Mouse (Mus musculus) intestine, embryonic 14.5 days (tissue): Measurements from ENCODE around the gene Ndufa4l2. TPM values are rescaled to one million over a fixed set of nuclear protein-coding genes. Genes with fewer than 3 reads are reported as not detected.
A peak's percentile ranks its signal among the peaks of the same experiment; 100 is the strongest.

Experiments
- ATAC-seq: fragments of 200-750 bp; cut with Nextera tagmentation; replicated peaks from 2 replicates; pipeline ENCODE4 v1.8.0; 2017; ENCODE audit warnings: low read depth, moderate number of reproducible peaks, moderate TSS enrichment, moderate library complexity; ENCODE audit not compliant: low FRiP score, low TSS enrichment
- DNase-seq: peaks from one replicate; pipeline ENCODE4 v3.0.0-alpha.2; 2018; ENCODE audit warnings: low spot score
- H3K27ac ChIP-seq: fragments of 300-500 bp; sonication (generic); 2 replicates; pipeline ENCODE4 v1.5.1; 2014; ENCODE audit warnings: low read depth, mild to moderate bottlenecking, control low read depth
- H3K27me3 ChIP-seq: fragments of 300-500 bp; sonication (generic); replicated peaks from 2 replicates; pipeline ENCODE4 v1.6.1; 2014; ENCODE audit warnings: low read length, control low read depth; ENCODE audit not compliant: control insufficient read depth, insufficient read depth
- H3K36me3 ChIP-seq: fragments of 300-500 bp; sonication (generic); 2 replicates; pipeline ENCODE4 v1.6.1; 2014; ENCODE audit warnings: low read length, control low read depth; ENCODE audit not compliant: control insufficient read depth, insufficient read depth
- H3K4me1 ChIP-seq: fragments of 300-500 bp; sonication (generic); replicated peaks from 2 replicates; pipeline ENCODE4 v1.6.1; 2014; ENCODE audit warnings: low read length, control low read depth, mixed read lengths; ENCODE audit not compliant: control insufficient read depth, insufficient read depth
- H3K4me2 ChIP-seq: fragments of 300-500 bp; sonication (generic); 2 replicates; pipeline ENCODE4 v1.6.1; 2014; ENCODE audit warnings: low read length
- H3K4me3 ChIP-seq: fragments of 300-500 bp; sonication (generic); 2 replicates; pipeline ENCODE4 v1.5.1; 2014; ENCODE audit warnings: low read depth, low read length, control low read depth, mixed read lengths
- H3K9ac ChIP-seq: fragments of 300-500 bp; sonication (generic); 2 replicates; pipeline ENCODE4 v1.6.1; 2014; ENCODE audit warnings: mild to moderate bottlenecking, low read length
- H3K9me3 ChIP-seq: fragments of 300-500 bp; sonication (generic); 2 replicates; pipeline ENCODE4 v1.6.1; 2016; ENCODE audit warnings: low read length, control low read depth; ENCODE audit not compliant: control insufficient read depth
- WGBS: fragments of 180-500 bp; shearing (Covaris S2); extraction: QIAGEN DNeasy Blood & Tissue Kit; methylation state at CpG from one replicate; pipeline ENCODE4 v1.1.7; 2014; 5-methylcytosine and 5-hydroxymethylcytosine counted together
- polyA plus RNA-seq: library from polyadenylated mRNA; unstranded; fragments of >200 nt; fragmentation: Nextera tagmentation; extraction: Ambion mirVana; gene quantifications from 2 replicates; pipeline ENCODE4 v1.2.1, GENCODE M21; 2014

The Ndufa4l2 gene
- polyA plus RNA-seq, result 25.9 and 28.5 TPM in 2 replicates

DNA sequence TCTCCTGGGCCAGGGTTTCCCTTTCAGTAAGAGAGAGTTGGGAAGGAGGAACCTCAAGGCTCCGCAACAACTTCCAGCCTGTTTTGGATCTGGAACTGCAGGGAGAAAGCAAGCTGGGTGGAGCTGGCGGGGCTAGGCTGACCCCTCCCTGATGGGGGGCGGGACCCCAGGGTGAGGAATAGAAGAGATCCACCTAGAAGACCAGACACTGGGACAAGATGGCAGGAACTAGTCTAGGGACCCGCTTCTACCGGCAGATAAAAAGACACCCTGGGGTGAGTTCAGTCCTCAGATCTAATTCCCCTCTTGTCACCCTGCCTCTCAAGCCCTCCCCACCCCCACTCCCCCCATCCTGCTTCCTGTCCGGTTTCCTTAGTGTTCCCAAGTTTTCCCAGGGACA is at the start of gene Ndufa4l2:
Gene Ndufa4l2 (plus strand): TSS at position 204 of the 400 bp plus-strand sequence.
- H3K4me1 ChIP-seq, result peaks cover 33% of the 10 kb centered on the region
- H3K27me3 ChIP-seq, result peaks cover 63% of the 10 kb centered on the region
- no peak within 1 kb of the TSS for H3K9ac ChIP-seq
- H3K36me3 ChIP-seq, result peaks cover 22% of the 10 kb centered on the region
- H3K4me2 ChIP-seq, result peak within 1 kb of the TSS; percentile 93
- no peak for ATAC-seq
- DNase-seq, result no peak
- H3K27ac ChIP-seq, result no peak within 1 kb of the TSS
- WGBS, result 22% methylated on average over 6 of the region's 6 CpGs
- H3K9me3 ChIP-seq, result no peaks in the 10 kb centered on the region
- H3K4me3 ChIP-seq, result no peak within 1 kb of the TSS

DNA sequence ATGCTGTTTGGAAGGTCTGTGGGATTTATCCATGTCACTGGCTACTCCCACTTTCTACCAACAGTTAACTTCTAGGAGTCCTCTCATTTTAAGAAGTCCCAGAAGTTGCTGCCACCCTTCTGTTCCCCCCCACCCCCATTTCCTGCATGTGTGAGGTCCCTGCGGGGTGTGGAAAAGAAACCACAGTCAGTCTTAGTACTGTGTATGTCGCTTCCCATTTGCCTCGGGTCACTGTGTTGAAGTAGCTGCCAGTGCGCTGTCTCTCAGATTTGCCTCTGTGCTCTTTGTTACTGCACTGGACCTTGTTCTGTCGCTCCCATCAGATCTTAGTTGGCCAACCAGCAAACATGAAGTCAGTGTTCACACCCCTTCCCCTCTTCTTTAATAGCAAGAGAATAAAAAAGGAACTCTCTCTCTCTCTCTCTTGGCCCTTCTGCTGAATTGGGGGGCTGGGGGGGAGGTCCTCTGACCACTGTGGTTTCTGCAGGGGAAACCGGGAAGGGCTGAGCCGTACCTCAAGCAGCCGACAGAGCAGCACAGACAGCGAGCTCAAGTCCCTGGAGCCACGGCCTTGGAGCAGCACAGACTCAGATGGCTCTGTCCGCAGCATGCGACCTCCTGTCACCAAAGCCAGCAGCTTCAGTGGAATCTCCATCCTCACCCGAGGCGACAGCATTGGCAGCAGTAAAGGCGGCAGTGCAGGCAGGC is 43.3 kb upstream of the Ndufa4l2 start:
- no peak for DNase-seq
- Histone ChIP-seq H3K27ac (peak overlapping the region; percentile 55), H3K27me3 (no peaks in the 10 kb centered on the region), H3K4me1 (0 out of 2 replicates have a peak, but pooled peaks cover 5% of the 10 kb centered on the region), H3K9ac (no peak overlapping the region), H3K36me3 (peaks cover 42% of the 10 kb centered on the region), H3K4me3 (no peak overlapping the region), H3K9me3 (no peaks in the 10 kb centered on the region), H3K4me2 (no peak overlapping the region)
- WGBS, result 64% methylated on average over 15 of the region's 15 CpGs
- ATAC-seq, result no peak

DNA sequence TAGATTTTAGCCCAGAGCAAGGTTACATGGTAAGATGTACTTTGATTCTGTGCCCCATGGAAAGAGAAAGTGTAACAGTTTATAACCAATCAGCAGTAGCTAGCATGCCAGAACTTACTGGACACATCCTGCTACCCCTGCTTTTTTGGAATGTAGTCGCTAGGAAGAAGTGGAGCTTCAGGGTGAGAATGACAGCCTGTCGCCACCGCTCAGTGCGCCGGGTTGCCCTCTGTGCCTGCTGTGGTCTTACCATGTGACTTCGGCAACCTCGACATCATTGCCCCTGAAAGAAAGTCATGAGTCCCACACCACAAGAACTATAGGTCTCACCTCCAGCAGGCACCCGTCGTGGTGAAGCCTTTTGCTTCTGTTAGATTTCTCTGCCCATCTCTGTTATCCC is 42.0 kb upstream of the Ndufa4l2 start:
- ATAC-seq (no peak), DNase-seq (no peak)
- H3K4me3 ChIP-seq, result no peak overlapping the region
- H3K27ac ChIP-seq, result no peak overlapping the region
- H3K9me3 ChIP-seq, result no peaks in the 10 kb centered on the region
- no peaks in the 10 kb centered on the region for H3K27me3 ChIP-seq
- 86% methylated on average over 9 of the region's 9 CpGs for WGBS
- H3K4me1 ChIP-seq, result 0 out of 2 replicates have a peak, but pooled peaks cover 5% of the 10 kb centered on the region
- no peak overlapping the region for H3K9ac ChIP-seq
- no peak overlapping the region for H3K4me2 ChIP-seq
- peaks cover 48% of the 10 kb centered on the region for H3K36me3 ChIP-seq

DNA sequence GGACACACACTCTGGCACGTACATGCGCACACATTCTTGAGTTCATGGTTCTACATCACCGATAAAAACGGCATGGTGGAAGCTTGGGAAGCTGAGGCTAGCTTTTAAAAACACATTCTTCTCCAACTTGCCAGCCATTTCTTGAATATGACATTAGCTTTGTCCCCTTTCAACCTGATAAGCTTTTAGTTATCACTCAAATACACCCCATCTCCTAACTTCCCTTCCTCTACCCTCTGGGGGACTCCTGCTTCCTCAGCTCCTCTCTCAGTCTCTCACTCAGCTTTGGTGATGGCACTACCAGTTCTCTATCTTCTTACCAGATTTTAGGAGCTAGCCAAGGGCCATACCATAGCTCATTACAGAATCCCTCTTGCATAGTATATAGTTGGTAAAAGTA is 39.6 kb upstream of the Ndufa4l2 start:
- H3K4me1 ChIP-seq, result 0 out of 2 replicates have a peak, but pooled peaks cover 5% of the 10 kb centered on the region
- peaks cover 48% of the 10 kb centered on the region for H3K36me3 ChIP-seq
- H3K4me3 ChIP-seq, result no peak overlapping the region
- no peaks in the 10 kb centered on the region for H3K27me3 ChIP-seq
- ATAC-seq (no peak), DNase-seq (no peak)
- H3K9ac ChIP-seq, result no peak overlapping the region
- no peaks in the 10 kb centered on the region for H3K9me3 ChIP-seq
- H3K4me2 ChIP-seq, result no peak overlapping the region
- WGBS, result 96% methylated on average over 4 of the region's 4 CpGs
- no peak overlapping the region for H3K27ac ChIP-seq

- H3K27me3 ChIP-seq, result no peaks in the 10 kb centered on the region
- no peak overlapping the region for H3K9ac ChIP-seq
- no peak overlapping the region for H3K27ac ChIP-seq
- H3K4me3 ChIP-seq, result no peak overlapping the region
- no peaks in the 10 kb centered on the region for H3K9me3 ChIP-seq
- 90% methylated on average over 3 of the region's 3 CpGs for WGBS
- ATAC-seq (no peak), DNase-seq (no peak)
- H3K36me3 ChIP-seq, result peaks cover 45% of the 10 kb centered on the region
- no peaks in the 10 kb centered on the region for H3K4me1 ChIP-seq
- H3K4me2 ChIP-seq, result no peak overlapping the region
Observed at GRCm38 (mm10) chr10:127476541-127476940, 38.2 kb upstream of the Ndufa4l2 start.

DNA sequence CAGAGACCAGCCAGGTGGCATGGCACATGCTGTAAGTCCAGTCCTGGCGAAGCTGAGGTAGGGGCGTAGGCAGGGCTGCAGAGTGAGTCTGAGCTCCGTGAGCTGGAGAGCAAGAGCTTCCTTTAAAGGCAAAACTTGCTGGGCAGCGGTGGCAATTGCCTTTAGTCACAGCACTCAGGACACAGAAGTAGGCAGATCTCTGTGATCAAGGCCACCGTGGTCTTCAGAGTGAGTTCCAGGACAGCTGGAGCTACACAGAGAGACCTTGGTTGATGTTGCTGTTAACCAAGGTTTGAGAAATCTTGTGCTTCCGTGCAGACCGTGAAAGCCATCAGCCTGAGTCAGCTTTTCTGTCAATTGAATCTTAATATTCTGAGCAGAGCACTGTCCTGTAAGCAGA is 37.5 kb upstream of the Ndufa4l2 start:
- Histone ChIP-seq H3K9me3 (no peaks in the 10 kb centered on the region), H3K27me3 (no peaks in the 10 kb centered on the region), H3K4me2 (no peak overlapping the region), H3K4me1 (no peaks in the 10 kb centered on the region), H3K36me3 (peaks cover 42% of the 10 kb centered on the region), H3K27ac (no peak overlapping the region), H3K4me3 (no peak overlapping the region), H3K9ac (no peak overlapping the region)
- DNase-seq (no peak), ATAC-seq (no peak)
- WGBS, result 88% methylated on average over 7 of the region's 7 CpGs

- no peak overlapping the region for H3K27ac ChIP-seq
- no peak for DNase-seq
- H3K4me3 ChIP-seq, result no peak overlapping the region
- no peak for ATAC-seq
- no peaks in the 10 kb centered on the region for H3K4me1 ChIP-seq
- H3K9me3 ChIP-seq, result no peaks in the 10 kb centered on the region
- peaks cover 29% of the 10 kb centered on the region for H3K36me3 ChIP-seq
- WGBS, result 95% methylated on average over 4 of the region's 4 CpGs
- no peak overlapping the region for H3K4me2 ChIP-seq
- no peak overlapping the region for H3K9ac ChIP-seq
- no peaks in the 10 kb centered on the region for H3K27me3 ChIP-seq
Observed at GRCm38 (mm10) chr10:127479131-127479530, 35.6 kb upstream of the Ndufa4l2 start.

DNA sequence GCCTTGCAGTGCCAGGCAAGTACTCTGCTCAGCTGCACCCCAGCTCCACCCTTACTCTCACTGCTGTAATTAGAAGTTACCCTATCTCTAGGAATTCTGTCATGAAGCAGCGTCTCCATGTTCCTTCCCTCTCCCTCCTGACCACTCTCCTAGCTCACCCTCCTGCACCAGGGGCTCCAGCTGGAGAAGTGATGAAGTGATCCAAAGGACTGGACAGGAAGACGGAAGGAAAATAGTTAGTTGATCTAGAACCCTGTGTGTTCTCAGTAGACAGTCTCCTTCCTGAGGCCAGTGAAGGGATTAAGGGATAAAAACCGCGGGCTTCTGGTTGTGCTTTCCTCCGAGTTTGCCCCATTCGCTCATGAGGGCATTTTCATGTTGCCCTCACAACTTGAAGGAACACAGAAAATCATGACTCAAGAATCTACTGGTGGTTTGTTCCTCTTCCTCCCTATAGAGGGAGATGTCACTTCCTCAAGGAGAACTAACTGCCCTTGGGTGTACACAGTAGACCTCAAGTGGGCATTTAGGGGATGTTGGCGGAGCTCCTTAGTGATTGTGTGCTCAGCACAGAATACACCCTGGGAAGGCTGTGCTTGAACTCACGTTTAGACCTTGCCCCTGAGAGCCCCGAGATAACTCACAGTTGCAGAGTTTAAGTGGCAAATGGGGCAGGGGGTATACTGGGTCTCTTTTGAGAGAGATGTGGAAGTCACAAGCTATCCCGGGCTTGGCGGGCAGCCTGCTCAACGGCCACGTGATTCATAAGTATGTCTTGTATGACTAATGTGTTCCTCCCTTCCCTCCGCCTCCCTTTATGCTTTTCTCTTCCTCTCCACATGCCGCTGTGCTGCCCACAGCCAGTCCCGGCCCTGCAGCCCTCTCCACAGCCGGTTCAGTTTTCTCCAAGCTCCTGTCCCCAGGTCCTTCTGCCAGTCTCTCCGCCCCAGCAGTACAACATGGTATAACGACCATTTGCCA is 33.6 kb upstream of the Ndufa4l2 start:
- Histone ChIP-seq H3K4me3 (no peak overlapping the region), H3K9me3 (no peaks in the 10 kb centered on the region), H3K27ac (no peak overlapping the region), H3K36me3 (peaks cover 38% of the 10 kb centered on the region), H3K27me3 (no peaks in the 10 kb centered on the region), H3K9ac (no peak overlapping the region), H3K4me2 (no peak overlapping the region), H3K4me1 (no peaks in the 10 kb centered on the region)
- DNase-seq (no peak), ATAC-seq (no peak)
- WGBS, result 76% methylated on average over 19 of the region's 19 CpGs
